11 mouse cellular contexts compared by ENCODE assay signal in genomic region chr19:28298669-28299068, GRCm38 (mm10).
A peak's percentile ranks its signal among the peaks of the same experiment; 100 is the strongest.
DNase-seq lines count a peak whose midpoint lies in the region; ATAC-seq lines count a peak whose summit lies in the region.
"Had no signal": no experiment of that assay in that cellular context is flagged by ENCODE, and none has a peak within 500 bp of the region (broad histone marks: within the 10 kb centered on the region; RNA-seq: fewer than 3 reads in every experiment).

No protein-coding gene starts in this region.

- no peaks in the 10 kb centered on the region for H3K36me3 ChIP-seq in embryonic facial prominence, embryonic 12.5 days
- H3K36me3 ChIP-seq in hindbrain, embryonic 13.5 days = no peaks in the 10 kb centered on the region
- no peaks in the 10 kb centered on the region for H3K36me3 ChIP-seq in limb, embryonic 13.5 days
- H3K36me3 ChIP-seq: neural tube, embryonic 12.5 days had no signal

- no peak overlapping the region for H3K27ac ChIP-seq in embryonic facial prominence, embryonic 12.5 days
- peak overlapping the region; percentile 52; the same call in 1 of the 2 replicates for H3K27ac ChIP-seq in hindbrain, embryonic 13.5 days
- H3K27ac ChIP-seq in limb, embryonic 13.5 days = no peak overlapping the region
- H3K27ac ChIP-seq: neural tube, embryonic 12.5 days had no signal

- H3K4me1 ChIP-seq in embryonic facial prominence, embryonic 12.5 days = peaks cover 4% of the 10 kb centered on the region; the same call in 1 of the 2 replicates
- peaks cover 17% of the 10 kb centered on the region for H3K4me1 ChIP-seq in hindbrain, embryonic 13.5 days (replicated peaks)
- peaks cover 15% of the 10 kb centered on the region for H3K4me1 ChIP-seq in limb, embryonic 13.5 days

- H3K4me2 ChIP-seq in embryonic facial prominence, embryonic 12.5 days (replicated peaks) = no peak overlapping the region
- no peak overlapping the region for H3K4me2 ChIP-seq in hindbrain, embryonic 13.5 days
- H3K4me2 ChIP-seq in limb, embryonic 13.5 days (replicated peaks) = no peak overlapping the region
- H3K4me2 ChIP-seq: neural tube, embryonic 12.5 days had no signal

- DNase-seq in left cerebral cortex, postnatal 4 days = peak; percentile 17
- no peak for DNase-seq in left cerebral cortex, postnatal 36 days (ENCODE audit: low spot score in 2 of 2)
- no peak for DNase-seq in ovary, postnatal 10 days (ENCODE audit: low spot score)
- no peak for DNase-seq in urinary bladder, adult 2 months (ENCODE audit: low spot score)
- DNase-seq in embryo, embryonic 10.5 days (ENCODE audit: low spot score) = no peak
- DNase-seq: lung, postnatal 14 days had no signal

- intact Hi-C loops in left cerebral cortex, postnatal 4 days (cut with DNase I) = no loop called here
- intact Hi-C loops in left cerebral cortex, postnatal 36 days (cut with DNase I) = no loop called here

- no peaks in the 10 kb centered on the region for H3K27me3 ChIP-seq in embryonic facial prominence, embryonic 12.5 days
- no peaks in the 10 kb centered on the region for H3K27me3 ChIP-seq in hindbrain, embryonic 13.5 days
- H3K27me3 ChIP-seq in limb, embryonic 13.5 days = no peaks in the 10 kb centered on the region
- H3K27me3 ChIP-seq: neural tube, embryonic 12.5 days had no signal

- no peak overlapping the region for H3K4me3 ChIP-seq in embryonic facial prominence, embryonic 12.5 days
- H3K4me3 ChIP-seq in hindbrain, embryonic 13.5 days = no peak overlapping the region
- H3K4me3 ChIP-seq in limb, embryonic 13.5 days = no peak overlapping the region
- H3K4me3 ChIP-seq: erythroblast, embryonic 14.5 days; neural tube, embryonic 12.5 days had no signal

- 64% methylated on average over 9 of the region's 9 CpGs for WGBS in embryonic facial prominence, embryonic 12.5 days
- 60% methylated on average over 9 of the region's 9 CpGs for WGBS in hindbrain, embryonic 13.5 days
- 55% methylated on average over 9 of the region's 9 CpGs for WGBS in limb, embryonic 13.5 days

- H3K9ac ChIP-seq in embryonic facial prominence, embryonic 12.5 days = no peak overlapping the region
- H3K9ac ChIP-seq in hindbrain, embryonic 13.5 days = no peak overlapping the region
- no peak overlapping the region for H3K9ac ChIP-seq in limb, embryonic 13.5 days
- H3K9ac ChIP-seq: neural tube, embryonic 12.5 days had no signal

- H3K9me3 ChIP-seq in embryonic facial prominence, embryonic 12.5 days = no peaks in the 10 kb centered on the region
- no peaks in the 10 kb centered on the region for H3K9me3 ChIP-seq in hindbrain, embryonic 13.5 days
- H3K9me3 ChIP-seq in limb, embryonic 13.5 days = no peaks in the 10 kb centered on the region
- H3K9me3 ChIP-seq: neural tube, embryonic 12.5 days had no signal

- ATAC-seq in embryonic facial prominence, embryonic 12.5 days (ENCODE audit: insufficient number of reproducible peaks, insufficient read depth, low FRiP score, low TSS enrichment) = 0 out of 2 replicates have a peak, but pooled peaks have one; percentile 28
- ATAC-seq in hindbrain, embryonic 13.5 days (ENCODE audit: low FRiP score) = peak; percentile 59
- ATAC-seq in limb, embryonic 13.5 days (ENCODE audit: low FRiP score, low read depth) = 0 out of 2 replicates have a peak, but pooled peaks have one; percentile 32
